Mouse (Mus musculus) kidney, adult 18-20 months (tissue): ENCODE measurements at regions not wholly inside any gene's neighbourhood (a gene's known extent, or its start where the extent isn't known, plus 50 kb on each side); places are given as distances from the start of the nearest gene placed in this dataset.
A peak's percentile ranks its signal among the peaks of the same experiment; 100 is the strongest.

Experiments used
- DNase-seq: peaks from one replicate; pipeline ENCODE4 v3.0.0; 2021

DNA sequence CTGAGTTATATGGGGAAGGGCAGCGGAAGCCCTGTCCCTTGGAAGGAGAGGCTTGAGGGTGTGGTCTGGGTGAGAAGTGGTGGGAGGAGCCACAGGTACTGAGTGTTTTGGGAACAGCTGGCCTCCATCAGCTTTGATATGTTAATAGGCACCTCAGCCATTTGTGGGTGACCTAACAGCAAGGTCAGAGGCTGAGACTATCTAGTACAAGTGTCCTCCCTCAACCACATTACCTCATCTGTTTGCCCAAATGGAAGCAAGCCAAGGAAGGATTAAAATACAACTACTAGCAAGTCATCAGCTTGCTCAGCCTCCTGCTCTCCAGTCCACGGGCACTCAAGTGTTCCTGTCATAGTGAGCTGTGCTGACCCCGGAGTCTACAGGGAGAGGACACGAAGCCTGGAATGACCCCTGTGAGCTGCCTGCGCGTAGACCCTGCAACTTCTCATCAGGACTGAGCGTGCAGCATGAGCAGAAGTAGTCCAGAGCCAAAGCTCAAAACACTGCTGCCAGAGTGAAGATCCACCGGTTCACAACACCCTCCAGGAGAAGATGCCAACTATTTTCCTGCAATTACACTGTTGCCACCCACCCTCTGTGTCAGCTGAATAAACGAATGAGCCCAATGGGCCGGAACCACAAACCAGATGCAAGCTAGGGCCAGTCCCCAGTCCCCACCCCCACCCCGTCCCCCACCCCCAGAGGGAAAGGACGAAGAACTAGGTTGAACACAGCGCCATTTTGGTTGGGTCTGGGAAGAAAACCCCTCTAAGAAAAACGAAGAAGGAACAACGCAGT, 239.6 kb downstream of the Qk start:
- DNase-seq, result peak; percentile 65

DNA sequence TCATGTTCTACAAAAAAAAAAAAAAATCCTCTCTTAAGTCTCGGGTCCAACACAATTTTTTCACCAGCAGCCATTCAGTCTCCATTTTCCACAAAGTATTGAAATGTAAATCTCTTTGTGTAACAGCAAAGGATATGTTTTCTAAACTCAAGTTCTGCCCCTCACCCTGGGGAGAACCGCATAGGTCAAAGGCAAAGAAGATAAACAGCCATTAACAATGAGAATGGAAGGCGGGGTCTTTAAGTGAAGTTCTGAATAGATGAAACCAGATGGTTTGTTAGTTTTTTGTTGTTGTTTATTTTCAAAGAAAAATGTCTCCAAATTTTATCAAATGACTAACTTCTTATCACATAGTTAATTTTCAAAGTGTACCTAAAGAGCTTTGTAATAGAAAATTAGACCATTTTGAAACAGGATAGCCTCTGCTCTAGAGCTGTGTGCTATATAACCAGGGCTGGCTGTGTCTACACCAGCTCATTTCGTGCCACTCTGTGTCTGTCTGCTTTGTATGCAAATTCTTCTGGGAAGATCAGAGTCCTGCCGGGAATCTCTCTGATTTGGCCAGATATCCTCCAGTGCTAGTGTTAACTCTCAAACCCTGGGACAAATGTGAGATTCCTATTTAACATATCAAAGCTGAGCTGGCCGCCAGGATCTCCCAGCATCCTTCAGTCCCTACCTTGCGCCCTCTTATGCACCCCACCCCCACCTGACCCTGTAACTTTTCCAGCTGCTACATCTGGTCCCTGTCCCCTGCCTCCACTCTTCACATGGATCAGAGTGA, 240.9 kb downstream of the Qk start:
- no peak for DNase-seq

DNA sequence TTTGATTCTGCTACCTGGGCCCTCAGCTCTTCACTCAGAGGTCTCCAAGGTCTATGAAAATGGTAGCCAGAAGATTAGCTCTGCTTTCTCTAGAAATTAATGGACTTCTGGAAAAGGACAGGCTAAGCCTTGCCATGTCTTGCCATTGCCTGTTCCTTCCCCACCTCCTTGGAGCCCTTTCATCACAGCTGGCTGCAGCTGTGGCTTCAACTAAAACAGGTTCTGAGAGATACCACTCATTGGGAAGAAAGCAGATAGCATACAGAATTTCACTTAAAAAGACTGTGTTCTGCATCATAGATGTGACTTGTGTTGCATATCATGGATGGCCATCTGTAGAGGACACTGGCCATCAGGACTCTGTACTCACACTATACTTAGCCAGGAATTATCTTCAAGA, 246.4 kb downstream of the Qk start:
- DNase-seq, result no peak

DNA sequence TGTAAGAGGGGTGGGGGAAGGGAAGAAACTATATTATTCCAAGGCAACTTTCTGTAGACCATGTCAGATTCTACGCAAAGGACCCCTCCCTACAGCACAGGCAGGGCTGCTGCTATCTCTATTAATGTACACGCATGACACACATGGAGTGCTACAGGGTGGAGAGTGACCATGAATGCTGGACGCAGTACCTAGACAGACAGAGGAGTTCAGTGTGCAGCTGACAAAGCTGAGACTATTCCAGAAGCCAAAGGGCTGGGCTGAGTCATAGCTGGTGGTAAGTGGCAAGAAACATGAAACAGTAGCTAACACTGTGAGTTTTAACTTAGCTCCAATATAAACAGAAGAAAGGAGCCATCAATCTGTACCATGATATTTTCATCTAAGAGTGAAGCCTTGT, 250.4 kb downstream of the Qk start:
- no peak for DNase-seq

DNA sequence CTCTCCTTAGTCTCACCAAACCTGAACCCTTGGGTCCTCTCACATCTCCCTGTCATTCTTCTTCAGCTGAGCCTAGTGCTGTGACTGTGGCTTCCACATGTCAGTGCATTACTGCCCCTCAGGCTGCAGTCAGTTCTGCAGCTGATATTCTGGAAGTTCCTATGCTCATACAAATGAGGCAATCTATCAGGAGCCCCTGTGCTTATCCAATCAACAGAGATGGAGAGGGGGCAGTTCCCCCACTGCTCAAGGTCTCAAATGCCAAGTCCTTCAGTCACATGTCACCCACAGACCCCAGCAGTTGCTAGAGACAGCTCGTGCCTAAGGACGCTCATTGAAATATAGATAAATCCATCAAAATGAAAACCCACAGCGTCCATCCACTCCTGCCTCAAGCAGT, 254.5 kb downstream of the Qk start:
- DNase-seq, result no peak

DNA sequence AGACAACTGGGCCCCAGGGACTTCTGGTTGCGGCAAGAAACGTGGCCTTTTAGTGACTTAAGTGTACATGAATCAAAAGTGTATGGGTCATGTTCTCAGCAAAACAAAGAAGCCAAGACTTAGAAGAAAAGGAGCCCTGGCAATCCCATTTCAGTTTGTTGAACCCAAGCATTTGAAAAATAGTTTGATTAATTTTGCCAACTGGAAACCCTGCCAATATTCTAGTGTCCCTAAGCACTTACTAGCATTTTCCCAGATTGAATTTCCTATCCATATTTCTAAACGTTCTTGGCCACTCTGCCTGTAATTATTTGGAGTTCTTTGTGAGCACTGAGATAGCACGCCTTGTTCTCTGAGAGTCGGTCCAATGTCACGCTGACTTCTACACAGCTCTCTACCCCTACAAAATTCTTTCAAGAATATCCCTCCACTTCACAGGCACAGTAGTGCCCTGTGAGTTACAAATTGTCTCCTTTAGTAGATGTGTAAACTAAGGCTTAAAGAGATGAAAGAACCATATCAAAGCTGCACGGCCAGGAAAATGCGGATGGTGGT, 257.0 kb downstream of the Qk start:
- no peak for DNase-seq

DNA sequence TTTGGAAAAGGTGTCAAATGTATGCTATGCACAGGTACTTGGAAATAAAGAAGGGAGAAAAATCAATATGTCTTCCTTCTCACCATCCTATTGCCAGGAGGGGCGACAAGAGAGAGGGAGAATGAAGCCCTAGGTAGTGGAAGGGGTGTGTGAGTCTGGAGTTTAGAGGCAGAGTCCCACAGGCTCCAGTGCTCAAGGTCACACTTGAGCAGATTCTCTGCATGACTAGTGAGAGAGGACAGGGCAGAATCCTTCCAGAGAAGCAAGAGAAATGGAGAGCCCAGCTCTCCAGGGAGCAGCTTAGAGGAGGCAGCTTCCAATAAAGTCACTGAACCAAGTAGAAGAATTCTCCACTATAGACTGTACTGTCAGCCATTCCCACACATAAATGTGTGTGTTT, 261.9 kb downstream of the Qk start:
- no peak for DNase-seq

DNA sequence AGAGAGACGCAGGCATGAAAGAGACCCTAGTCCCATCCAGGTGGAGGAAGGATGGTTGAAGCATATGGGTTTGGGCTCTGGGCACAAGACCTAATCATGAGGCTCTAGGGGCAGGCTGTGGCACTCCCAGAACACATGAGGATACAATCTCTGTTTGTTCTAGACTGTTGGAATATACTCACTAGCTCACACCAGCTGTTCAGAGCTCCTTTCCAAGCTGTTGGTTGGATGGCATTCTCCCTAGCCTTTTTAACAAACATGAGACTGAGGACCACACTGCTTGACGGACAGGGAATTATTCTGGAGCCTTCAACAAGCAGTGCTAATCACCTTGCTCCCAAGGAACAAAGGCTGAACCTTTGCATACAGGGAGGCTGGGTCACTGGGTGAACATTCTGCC, 263.6 kb downstream of the Qk start:
- DNase-seq, result no peak

DNA sequence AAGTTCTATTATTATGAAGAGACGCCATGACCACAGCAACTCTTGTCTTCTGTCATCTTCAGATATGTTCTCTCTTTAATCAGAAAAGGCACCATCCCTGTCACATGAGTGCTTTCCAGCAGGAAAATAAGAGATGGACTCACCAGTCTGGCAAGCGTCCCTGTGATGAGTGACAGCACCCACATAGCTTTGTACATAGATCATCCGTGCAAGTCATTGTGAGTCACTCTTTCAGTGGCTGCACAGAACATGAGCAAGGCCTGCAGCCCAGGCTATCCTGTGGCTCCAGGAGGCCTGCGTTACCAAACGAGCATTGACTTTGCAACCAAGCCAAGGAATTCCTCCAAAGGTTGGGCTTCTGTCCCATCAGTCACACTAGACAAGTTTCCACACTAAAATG, 265.3 kb downstream of the Qk start:
- no peak for DNase-seq

DNA sequence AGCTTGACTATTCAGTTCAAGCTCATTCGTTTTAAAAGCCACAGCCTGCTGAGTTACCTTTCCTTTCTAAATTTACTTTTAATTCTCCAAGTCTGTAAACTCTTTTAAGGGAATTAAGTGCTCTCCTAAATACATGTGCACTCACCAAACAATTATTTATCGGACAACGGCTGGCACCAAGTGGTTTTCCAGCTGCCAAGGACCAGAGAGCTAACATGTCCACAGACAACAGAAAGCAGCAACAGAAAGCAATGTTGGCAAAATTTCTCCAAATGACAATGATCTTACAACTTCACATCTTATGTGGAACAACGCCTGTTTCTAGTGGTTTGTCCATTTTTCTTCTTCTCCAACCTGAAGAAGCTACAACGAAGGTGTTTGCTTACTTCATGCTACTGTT, 275.3 kb downstream of the Qk start:
- no peak for DNase-seq

DNA sequence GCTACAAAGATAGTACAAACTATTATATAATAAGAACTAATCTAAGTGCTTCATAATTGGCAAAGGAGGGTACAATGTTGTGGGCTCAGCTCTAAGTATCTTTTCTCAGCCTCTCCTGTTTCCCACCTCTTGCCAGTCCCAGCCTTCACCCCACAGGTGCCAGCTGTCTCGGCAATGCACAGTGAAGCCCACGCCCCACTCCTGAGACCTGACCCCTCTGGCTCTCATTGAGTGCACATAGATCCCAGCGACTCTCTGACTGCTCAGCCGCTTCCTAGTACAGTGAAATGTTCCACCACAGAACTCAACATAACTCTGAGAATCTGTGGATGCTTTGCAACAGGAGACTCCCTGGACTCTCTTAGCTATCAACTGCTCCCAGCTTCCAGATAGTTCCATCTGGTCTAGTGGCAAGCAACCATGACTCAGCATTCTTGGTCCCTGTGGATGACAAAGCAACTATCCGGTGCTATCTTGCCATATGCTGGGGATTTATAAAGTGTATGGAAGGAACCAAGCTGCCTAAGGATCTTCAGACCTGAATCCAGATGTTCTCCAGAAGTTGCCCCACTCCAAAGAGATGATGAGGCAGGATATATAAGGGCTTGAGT, 277.5 kb downstream of the Qk start:
- no peak for DNase-seq

DNA sequence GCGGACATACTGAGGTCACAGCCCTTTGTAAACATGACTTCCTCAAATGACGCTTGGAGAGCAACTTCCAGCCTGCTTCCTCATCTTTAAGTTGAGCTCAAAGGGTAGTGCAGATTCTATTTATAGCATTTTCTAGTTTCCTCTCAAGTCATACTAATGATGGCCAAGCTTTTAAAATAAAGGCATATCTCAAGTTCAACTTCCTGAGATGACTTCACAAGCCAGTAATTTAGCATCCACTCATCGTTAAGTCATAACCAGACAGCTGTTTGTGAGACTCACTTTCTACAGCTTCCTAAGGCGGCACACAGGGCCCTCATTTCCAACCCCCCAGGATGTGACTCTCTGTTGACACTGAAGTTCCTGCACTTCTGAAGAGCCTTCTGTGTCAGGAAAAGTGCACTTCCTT, 278.7 kb downstream of the Qk start:
- no peak for DNase-seq

DNA sequence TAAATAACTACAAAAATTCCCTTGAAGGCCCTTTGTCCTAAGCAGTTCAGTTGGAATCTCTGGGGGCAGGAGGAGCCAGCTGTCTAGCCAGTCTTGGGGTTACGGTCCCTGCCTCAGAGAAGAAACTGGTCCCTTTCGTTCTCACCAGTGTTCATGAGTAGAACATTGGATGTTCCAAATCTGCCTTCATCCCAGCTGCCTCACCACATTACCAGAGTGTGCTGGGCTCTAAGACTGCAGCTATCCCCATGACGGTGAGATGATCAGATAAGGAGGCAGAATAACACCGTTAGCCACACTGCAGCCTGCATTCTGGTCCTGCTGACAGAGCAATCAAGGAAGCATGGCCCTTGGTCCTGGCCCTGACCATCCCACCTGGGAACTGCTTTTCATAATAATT, 279.3 kb downstream of the Qk start:
- DNase-seq, result no peak

DNA sequence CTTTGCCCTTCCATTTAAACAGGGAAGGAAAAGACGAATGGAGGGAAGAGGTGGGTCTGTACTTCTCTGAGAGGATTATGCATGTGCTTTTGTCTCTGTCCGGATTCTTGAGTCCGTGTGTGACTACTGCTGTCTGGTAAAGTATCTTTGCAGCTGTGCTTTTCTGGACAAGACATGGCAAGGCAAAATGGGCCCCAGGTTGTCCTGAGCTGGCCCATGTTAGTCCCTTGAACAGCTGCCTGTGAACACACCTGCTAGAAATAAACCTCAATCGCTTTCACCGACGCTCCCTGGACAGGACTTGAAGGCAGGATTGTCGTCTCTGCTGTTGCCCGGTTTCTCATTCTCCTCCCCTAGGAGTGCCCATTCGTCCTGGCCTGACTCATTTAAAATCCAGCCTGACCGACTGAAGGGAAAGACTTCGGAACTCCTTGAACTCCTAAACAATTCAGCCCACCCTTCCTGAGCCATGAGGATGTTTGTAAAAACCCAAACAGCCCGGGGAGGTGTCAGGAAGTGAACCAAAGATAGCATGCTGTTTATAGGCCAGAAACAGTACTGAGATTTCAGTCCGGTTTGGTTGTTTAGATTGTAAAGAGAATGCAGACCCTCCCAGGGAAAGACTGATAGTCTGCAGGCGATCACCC, 281.7 kb downstream of the Qk start:
- peak; percentile 13 for DNase-seq

DNA sequence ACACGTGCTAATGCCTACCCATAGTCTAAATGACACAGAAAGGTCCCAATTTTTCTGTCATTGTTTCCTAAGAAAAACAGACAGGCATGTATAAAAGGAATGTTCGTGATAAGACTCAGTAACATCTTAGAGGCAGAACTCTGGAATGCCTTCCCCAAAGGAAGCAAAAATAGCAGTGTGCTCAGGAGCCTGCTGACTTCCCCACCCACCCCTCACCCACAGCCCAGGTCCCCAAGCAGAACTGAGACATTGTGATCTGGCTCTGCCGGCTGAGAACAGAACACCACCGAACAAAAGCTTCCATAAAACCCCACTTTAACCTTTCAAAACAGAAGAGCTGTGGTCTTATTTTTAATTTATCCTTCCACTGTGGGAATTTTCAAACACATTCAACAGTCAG, 286.1 kb downstream of the Qk start:
- no peak for DNase-seq

DNA sequence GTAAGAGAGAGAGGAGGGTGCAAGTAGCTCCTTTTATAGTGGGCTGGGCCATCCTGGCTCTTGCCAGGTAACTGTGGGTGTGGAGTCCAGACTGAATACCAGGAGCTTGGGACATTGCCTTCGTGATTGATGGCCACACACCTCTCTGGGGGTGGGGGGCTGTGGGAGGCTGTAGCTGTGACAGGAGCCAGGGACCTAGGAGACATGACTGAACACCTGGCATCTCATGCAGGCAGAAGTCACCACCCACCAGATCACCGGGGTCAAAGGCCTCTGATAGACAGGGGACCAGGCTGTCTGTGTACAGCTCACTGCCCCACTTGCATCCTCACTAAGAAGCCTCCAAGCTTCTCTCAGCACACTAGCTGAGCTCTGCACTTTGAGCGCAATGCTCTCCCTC, 288.6 kb downstream of the Qk start:
- no peak for DNase-seq

DNA sequence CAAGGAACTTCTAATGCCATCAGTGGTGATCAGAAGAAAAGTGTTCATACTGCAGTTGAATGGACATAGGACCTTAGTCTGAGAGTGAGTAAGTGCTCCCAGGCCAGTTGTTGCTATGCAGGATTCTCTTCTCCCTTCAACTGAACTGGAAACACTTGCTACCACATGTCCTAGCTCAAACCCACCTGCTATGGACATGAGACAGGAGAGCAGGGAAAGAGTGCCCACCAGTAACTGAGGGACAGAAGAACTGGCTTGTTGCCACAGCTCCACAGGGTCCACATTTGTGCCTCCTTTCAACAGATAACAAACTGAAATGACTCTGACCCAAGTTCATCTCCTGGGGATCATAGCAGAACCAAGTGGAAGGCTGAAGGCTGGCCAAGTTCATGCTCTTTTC, 292.9 kb downstream of the Qk start:
- no peak for DNase-seq

DNA sequence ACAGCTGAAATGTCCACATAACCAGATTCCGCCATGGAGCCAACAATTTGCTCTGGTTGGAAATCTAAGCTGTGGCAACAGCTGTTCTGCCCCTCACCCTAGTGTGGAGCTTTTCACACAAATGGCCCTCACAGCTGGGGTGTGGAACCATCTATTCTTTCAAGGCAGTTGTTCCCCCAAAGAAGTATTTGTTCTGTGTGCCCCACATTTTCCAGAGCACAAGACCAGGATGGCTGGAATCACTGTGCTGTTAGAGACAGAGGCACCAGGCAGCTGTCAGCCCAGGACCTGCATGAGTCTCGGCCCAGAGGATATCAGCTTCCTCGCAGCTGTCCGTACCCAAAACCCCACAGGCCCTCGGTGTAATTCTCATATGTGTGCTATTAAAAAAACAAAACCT, 294.4 kb downstream of the Qk start:
- DNase-seq, result no peak

DNA sequence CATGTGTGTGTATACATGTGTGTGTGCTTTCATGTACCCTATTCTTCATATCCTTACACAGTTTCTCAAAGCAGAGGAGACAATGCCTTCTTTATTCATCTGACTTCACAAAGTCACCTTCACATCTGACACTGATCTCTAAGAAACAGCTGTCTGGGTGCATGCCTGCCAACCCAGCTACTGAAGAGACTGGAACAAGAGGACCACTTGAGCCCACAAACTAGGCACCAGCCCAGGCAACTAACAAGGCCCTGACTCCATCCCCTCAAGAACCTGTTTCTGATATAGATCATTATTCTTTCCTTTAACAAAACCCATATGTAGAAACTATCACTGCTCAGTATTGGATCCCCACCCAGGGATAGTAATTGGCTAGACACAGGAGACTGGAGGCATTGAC, 295.3 kb downstream of the Qk start:
- DNase-seq, result no peak

DNA sequence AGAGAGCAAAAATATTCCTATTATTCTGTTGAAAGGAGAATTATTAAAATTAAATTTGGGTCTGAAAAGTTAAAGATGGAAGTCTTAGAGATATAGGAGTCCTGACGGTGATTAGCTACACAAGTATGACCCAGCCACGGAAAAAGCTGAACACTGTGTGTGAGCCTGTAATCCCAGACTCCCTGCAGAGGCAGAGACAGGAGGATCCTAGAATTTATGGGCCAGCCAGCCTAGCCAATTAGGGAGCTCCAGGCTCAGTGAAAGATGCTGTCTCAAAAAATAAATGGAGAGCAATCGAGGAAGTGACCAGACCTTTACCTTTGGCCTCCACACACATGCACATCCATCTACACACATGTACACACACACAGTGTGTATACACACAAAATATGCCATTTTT, 307.5 kb downstream of the Qk start:
- no peak for DNase-seq

DNA sequence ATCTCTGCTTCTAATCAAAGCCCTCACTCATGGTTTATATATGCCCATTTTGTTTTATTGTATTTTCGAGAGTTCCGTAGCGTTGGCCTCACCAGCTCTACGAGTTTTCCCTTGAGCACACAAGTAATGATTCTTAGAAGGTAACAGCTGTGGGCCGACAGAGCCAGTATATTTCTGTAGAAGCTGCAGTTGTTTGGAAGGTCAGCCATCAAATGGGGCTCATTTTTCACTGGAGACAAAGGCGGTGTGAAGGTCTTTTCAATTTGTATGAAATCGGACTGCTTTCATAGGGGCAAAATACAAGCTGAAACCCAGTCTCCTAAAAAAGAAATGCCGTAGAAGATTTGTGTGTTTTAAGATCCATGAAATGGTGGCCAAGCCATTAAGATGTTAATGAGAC, 307.9 kb downstream of the Qk start:
- no peak for DNase-seq

DNA sequence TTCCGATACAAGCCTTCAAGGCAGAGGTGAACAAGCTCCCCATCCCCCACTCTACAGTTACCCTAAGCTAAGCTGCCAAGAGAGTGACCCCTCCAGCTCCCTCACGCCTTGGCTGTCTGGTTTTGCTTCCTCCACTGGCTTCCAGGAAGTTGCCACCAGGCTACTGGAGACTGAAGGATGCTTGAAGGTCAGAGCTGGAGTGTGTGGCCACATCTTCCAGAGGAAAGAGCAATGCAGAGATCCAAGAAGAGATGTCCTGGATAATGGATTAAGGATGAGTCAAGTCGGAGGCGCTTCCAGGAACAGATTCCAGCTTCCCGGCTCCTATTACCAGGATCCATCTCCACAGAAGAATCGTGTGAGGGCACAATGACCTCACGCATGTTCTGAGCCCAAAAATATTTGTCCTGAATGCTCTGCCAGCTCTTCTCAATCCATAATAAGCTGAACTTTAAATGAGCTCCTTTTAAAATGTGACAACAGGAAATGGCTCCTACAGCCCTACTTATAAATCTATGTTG, 318.5 kb downstream of the Qk start:
- peak; percentile 44 for DNase-seq

DNA sequence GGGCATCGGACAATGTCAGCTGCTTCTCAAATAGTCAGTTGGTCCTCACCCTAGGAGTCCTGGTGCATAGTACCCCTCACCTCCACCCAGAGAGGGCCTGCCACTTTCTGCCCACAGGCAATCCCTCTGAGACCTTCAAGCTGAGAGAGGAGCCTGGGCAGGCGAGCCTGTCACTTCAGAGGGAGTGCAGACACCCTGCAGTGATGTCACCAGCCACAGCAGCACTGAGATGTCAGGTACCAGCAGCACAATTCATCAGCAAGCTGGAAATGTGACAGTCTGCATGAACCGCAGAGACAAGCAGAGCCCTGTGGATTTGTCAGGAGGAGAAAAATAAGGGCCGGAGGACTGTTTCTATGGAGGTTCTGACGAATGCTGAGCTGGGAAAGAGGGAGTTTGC, 324.3 kb downstream of the Qk start:
- DNase-seq, result no peak
